Mouse (Mus musculus): Measurements from ENCODE around the gene Krt19.

Gene Krt19

GRCm38 (mm10) chr11:100148615-100149330 lies at the start of gene Krt19:
Gene Krt19 (minus strand): TSS chr11:100148665.
- DNase-seq = no peak

DNA sequence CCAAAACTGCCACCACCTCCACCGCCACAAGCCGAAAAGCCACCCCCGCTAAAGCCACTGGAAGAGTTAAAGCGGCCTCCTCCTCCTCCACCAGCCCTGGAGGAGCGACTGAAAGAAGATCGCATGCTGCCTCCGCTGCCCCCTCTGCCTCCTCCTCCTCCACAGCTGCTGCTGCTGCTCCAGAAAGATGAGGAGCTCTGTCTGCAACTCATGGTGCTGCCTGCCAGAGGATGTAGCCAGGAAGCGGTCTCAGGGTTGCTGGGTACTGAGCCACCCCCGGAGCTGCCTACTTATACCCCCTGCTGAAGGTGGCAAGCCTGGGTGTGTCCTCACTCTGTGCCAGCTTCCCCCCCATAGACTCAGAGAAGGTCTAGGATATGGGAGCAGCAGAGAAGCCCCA lies 44.5 kb upstream of the Krt19 start, which contains the start of gene Krt9:
Gene Krt9, minus strand, starts transcription at position 255 of the 400 bp plus-strand sequence.
- no peak for DNase-seq

GRCm38 (mm10) chr11:100191820-100192219 lies 43.4 kb upstream of the Krt19 start:
- DNase-seq = no peak

DNA sequence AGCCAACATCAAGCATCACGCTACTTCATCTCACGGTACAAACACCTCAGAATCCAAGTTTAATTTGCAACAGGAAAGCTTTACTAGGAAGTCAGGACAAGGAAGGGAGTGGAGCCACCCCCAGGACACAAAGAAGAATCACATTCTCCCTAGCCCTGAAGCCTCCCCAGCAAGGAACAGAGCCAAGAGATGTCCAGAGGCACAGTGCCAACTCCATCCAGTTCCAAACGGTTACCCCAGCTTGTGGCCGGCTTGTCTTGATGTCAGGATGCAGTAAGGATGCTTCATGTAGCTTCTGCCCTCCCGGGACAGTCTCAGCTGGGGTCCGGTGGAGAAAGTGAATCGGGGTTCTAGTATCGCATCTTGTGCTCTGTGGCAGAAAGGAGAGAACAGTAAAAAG lies 38.3 kb upstream of the Krt19 start:
- DNase-seq = no peak

GRCm38 (mm10) chr11:100181725-100182124 lies 33.3 kb upstream of the Krt19 start:
- no peak for DNase-seq

DNA sequence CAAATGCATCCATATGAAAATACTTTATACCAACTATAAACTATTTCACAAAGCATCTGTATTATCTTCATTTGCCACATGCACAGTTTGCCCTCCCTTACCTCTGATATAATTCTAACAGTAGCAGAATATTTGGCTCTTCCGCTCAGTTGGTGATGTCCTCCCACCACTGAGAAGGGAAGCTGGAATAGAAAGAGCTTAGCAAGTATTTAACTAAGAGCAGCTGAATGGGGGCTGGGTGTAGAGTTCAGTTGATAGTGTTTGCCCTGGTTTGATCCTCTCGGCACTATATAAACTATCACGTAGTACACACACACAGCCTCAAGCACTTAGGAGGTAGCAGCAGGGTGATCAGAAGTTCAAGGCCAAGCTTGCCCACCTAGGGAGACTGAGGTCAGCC lies 30.8 kb upstream of the Krt19 start:
- DNase-seq = no peak

GRCm38 (mm10) chr11:100178307-100178706 lies 29.8 kb upstream of the Krt19 start:
- no peak for DNase-seq

DNA sequence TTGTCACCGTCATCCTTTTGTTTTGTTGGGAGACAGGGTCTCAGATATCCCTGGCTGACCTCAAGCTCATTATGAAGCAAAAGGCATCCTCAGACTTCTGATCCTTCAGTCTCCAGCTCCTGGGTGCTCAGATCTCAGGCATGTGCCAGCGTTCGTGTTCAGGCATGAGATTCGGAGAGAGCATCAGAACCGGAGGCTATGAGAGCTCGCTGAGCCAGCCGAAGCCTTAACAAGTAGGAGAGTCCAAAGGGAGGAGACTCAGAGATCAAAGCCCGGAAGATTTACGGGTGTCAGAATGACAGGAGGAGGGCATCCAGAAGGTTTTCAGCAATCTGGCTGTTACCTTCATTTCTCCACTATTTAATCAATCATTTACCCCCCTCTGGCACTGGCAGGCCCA lies 28.3 kb upstream of the Krt19 start:
- no peak for DNase-seq

GRCm38 (mm10) chr11:100168765-100169762 lies 20.6 kb upstream of the Krt19 start:
- peak; percentile 40 for DNase-seq

DNA sequence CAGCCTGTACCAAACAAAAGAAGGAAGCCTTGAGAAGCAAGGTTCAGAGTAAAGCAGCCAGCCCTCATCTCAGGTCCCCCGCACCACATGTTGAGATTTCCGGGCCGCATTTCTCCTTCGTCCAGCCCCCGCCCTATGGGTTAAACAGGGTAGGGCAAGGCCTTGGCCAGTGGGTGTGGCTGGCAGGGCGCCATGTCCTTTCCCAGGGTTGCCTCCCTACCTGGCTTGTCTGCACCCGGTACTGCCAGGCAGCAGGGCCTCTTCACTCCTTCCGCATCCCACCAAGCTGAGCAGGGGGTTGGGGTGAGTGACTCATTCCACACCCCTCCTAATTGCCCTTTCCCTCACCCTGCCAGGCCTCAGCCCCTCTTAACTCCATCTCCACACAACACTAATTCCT lies 19.6 kb upstream of the Krt19 start:
- no peak for DNase-seq

DNA sequence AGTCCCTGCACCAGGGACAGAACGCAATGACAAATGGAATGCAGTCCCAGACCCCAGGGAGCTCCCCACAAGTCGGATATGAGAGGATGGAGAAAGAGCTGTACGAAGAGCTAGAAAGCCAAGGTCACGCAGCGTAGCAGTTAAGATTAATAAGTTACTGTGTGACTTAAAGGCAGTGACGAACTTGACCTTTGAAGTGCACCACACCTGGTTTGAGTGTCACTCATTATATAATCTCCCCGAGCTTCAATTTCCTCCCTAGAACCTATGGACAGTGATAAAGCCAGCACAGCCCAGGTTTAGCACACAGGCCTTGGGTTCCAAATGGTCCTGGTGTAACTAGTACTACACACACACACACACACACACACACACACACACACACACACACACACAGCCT lies 15.9 kb upstream of the Krt19 start:
- DNase-seq = no peak

DNA sequence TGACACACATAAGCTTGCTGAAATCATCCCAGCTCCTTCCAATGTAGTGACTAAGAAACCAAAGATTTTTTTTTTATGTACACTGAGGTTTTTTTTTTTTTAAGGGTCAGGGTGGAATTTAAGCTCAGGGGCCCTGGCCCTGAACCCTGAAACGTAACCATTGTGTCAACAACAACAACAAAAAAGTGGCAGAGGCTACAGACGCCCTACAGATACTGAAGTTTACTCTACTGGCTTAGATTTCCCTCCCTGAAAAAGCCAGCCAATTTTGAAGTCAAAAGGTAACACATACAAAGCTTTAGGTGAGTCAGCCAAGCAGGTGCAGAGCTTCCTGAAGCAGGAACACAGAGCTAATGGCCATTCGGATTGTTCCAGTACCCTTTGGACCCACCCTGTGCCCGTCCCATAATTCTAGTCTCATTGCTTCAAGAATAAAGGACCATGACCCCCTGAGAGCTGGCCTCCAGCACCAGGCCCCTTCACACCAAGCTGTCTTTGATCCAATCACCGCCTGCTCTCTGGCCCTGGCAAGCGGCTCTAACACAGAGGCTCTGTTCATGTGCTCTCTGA lies 9.5 kb upstream of the Krt19 start:
- DNase-seq = no peak

DNA sequence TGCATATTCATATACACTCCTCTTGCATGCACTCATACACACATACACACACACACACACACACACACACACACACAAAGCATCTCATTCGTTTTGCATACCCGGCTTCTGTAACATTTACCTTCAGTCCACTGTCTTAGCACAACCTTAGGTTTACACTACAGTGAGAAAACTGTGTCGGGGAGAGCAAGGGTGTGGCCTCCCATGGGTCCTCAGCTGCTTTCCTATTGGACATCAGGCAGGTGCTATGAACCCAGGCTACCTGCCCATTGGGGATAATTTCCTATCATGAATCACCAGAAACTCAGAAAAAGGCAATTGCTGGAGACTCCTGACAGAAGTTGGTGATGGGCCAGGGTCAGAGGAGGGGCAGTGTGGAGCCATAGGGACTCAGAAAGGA lies 8.9 kb upstream of the Krt19 start:
- DNase-seq = no peak

- no peak for DNase-seq
Observed at GRCm38 (mm10) chr11:100155497-100156255, 7.2 kb upstream of the Krt19 start.

GRCm38 (mm10) chr11:100147566-100148353 lies 705 bp downstream of the Krt19 start:
- DNase-seq = no peak

- DNase-seq = no peak
Observed at GRCm38 (mm10) chr11:100145858-100146560, 2.5 kb downstream of the Krt19 start.

DNA sequence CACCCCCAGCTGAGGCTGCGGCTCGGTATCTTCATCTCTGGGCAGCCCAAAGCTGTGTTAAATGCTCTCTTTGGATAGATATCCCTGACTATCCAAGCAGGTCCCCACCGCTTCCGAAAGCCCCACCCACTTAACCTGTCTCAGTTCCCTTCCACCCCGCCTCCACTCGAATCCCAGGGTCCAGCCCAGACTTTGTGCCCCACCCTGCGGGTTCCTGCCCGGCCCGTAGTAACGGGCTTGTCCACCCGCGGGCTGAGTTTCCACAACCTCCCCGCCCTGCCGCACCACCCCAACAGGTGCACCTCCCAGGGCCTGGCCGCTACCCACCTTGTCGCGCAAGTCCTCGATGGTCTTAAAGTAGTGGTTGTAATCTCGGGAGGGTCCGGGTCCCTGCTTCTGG lies 3.4 kb downstream of the Krt19 start:
- no peak for DNase-seq

DNA sequence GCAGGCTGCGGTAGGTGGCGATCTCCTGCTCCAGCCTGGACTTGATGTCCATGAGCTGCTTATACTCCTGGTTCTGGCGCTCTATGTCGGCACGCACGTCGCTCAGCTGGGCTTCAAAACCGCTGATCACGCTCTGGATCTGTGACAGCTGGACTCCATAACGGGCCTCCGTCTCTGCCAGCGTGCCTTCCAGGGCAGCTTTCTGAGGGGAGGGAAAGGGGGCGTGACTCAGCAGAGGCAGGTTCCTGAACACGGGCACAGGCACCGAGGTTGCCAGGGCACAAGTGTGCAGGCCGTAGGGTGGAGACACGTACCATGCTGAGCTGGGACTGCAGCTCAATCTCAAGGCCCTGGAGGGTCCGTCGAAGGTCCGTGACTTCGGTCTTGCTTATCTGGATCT lies 7.5 kb downstream of the Krt19 start:
- no peak for DNase-seq

GRCm38 (mm10) chr11:100139391-100139790 lies 9.1 kb downstream of the Krt19 start:
- DNase-seq = no peak

- DNase-seq = no peak
Observed at GRCm38 (mm10) chr11:100138809-100139208, 9.7 kb downstream of the Krt19 start.

GRCm38 (mm10) chr11:100137693-100138092 lies 10.8 kb downstream of the Krt19 start:
- DNase-seq = no peak

Measured in cerebellum, adult 8-10 months (tissue).